Mouse (Mus musculus) forebrain, embryonic 11.5 days (tissue): Measurements from ENCODE around the gene Inpp1. TPM values are rescaled to one million over a fixed set of nuclear protein-coding genes. Genes with fewer than 3 reads are reported as not detected.
A peak's percentile ranks its signal among the peaks of the same experiment; 100 is the strongest.

ENCODE experiments used
- ATAC-seq: fragments of 200-750 bp; cut with Nextera tagmentation; replicated peaks from 2 replicates; pipeline ENCODE4 v1.8.0; 2017; ENCODE audit warnings: moderate TSS enrichment; ENCODE audit not compliant: low FRiP score
- DNase-seq: peaks from one replicate; pipeline ENCODE4 v3.0.0-alpha.2; 2017; ENCODE audit warnings: low spot score
- H3K27ac ChIP-seq: fragments of 300-500 bp; sonication (generic); 2 replicates; pipeline ENCODE4 v1.5.1; 2014; ENCODE audit warnings: low read depth, low read length
- H3K27me3 ChIP-seq: fragments of 300-500 bp; sonication (generic); 2 replicates; pipeline ENCODE4 v1.6.1; 2014; ENCODE audit warnings: mild to moderate bottlenecking, low read length, mixed read lengths; ENCODE audit not compliant: control insufficient read depth, insufficient read depth
- H3K36me3 ChIP-seq: fragments of 300-500 bp; sonication (generic); 2 replicates; pipeline ENCODE4 v1.6.1; 2014; ENCODE audit warnings: mild to moderate bottlenecking, low read length, moderate library complexity, mixed read lengths; ENCODE audit not compliant: control insufficient read depth, insufficient read depth
- H3K4me1 ChIP-seq: fragments of 300-500 bp; sonication (generic); replicated peaks from 2 replicates; pipeline ENCODE4 v1.6.1; 2014; ENCODE audit warnings: low read length, mixed read lengths; ENCODE audit not compliant: control insufficient read depth, insufficient read depth
- H3K4me2 ChIP-seq: fragments of 300-500 bp; sonication (generic); 2 replicates; pipeline ENCODE4 v1.6.1; 2014; ENCODE audit warnings: low read depth, mild to moderate bottlenecking, low read length, moderate library complexity, mixed read lengths; ENCODE audit not compliant: severe bottlenecking
- H3K4me3 ChIP-seq: fragments of 300-500 bp; sonication (generic); 2 replicates; pipeline ENCODE4 v1.5.1; 2014; ENCODE audit warnings: low read depth, low read length
- H3K9ac ChIP-seq: fragments of 300-500 bp; sonication (generic); 2 replicates; pipeline ENCODE4 v1.6.1; 2014; ENCODE audit warnings: low read length
- H3K9me3 ChIP-seq: fragments of 300-500 bp; sonication (generic); 2 replicates; pipeline ENCODE4 v1.6.1; 2016; ENCODE audit warnings: low read length, mixed read lengths; ENCODE audit not compliant: control insufficient read depth
- WGBS: fragments of 180-500 bp; shearing (Covaris S2); extraction: QIAGEN DNeasy Blood & Tissue Kit; methylation state at CpG from one replicate; pipeline ENCODE4 v1.1.7; 2014; 5-methylcytosine and 5-hydroxymethylcytosine counted together
- polyA plus RNA-seq: library from polyadenylated mRNA; unstranded; fragments of >200 nt; fragmentation: Nextera tagmentation; extraction: Ambion mirVana; gene quantifications from 2 replicates; pipeline ENCODE4 v1.2.1, GENCODE M21; 2014

The Inpp1 gene
- polyA plus RNA-seq, 1 experiment from 2014 or later = 13.8 TPM

- Histone ChIP-seq H3K4me3 (no peak overlapping the region), H3K9me3 (no peaks in the 10 kb centered on the region), H3K4me1 (no peaks in the 10 kb centered on the region), H3K4me2 (no peak overlapping the region), H3K9ac (no peak overlapping the region), H3K27ac (no peak overlapping the region; the same call in 1 of the 2 replicates), H3K36me3 (no peaks in the 10 kb centered on the region), H3K27me3 (no peaks in the 10 kb centered on the region)
- ATAC-seq (no peak), DNase-seq (no peak)
- WGBS = 77% methylated on average over 1 of the region's 1 CpGs
These were observed 59.3 kb downstream of the Inpp1 start for GRCm38 (mm10) chr1:52758174-52758573.

GRCm38 (mm10) chr1:52754331-52754730 lies 63.2 kb downstream of the Inpp1 start:
- Histone ChIP-seq H3K4me3 (no peak overlapping the region), H3K9ac (no peak overlapping the region), H3K4me1 (no peaks in the 10 kb centered on the region), H3K4me2 (no peak overlapping the region), H3K27me3 (no peaks in the 10 kb centered on the region), H3K36me3 (no peaks in the 10 kb centered on the region), H3K27ac (no peak overlapping the region), H3K9me3 (no peaks in the 10 kb centered on the region)
- ATAC-seq (no peak), DNase-seq (no peak)
- 90% methylated on average over 1 of the region's 1 CpGs for WGBS

GRCm38 (mm10) chr1:52753828-52754227 lies 63.7 kb downstream of the Inpp1 start:
- Histone ChIP-seq H3K4me2 (no peak overlapping the region), H3K27ac (no peak overlapping the region), H3K27me3 (no peaks in the 10 kb centered on the region), H3K9me3 (no peaks in the 10 kb centered on the region), H3K9ac (no peak overlapping the region), H3K36me3 (no peaks in the 10 kb centered on the region), H3K4me1 (no peaks in the 10 kb centered on the region), H3K4me3 (no peak overlapping the region)
- no peak for DNase-seq
- no peak for ATAC-seq
- WGBS = 82% methylated on average over 2 of the region's 2 CpGs

GRCm38 (mm10) chr1:52752706-52753105 lies 64.8 kb downstream of the Inpp1 start:
- Histone ChIP-seq H3K9me3 (no peaks in the 10 kb centered on the region), H3K27me3 (no peaks in the 10 kb centered on the region), H3K27ac (no peak overlapping the region), H3K4me3 (no peak overlapping the region), H3K4me2 (no peak overlapping the region), H3K36me3 (no peaks in the 10 kb centered on the region), H3K4me1 (no peaks in the 10 kb centered on the region), H3K9ac (no peak overlapping the region)
- DNase-seq (no peak), ATAC-seq (no peak)
- 71% methylated on average over 3 of the region's 3 CpGs for WGBS

- no peak overlapping the region for H3K9ac ChIP-seq
- no peaks in the 10 kb centered on the region for H3K36me3 ChIP-seq
- no peaks in the 10 kb centered on the region for H3K9me3 ChIP-seq
- no peak overlapping the region for H3K4me3 ChIP-seq
- H3K27me3 ChIP-seq = no peaks in the 10 kb centered on the region
- no peak overlapping the region for H3K4me2 ChIP-seq
- DNase-seq (no peak), ATAC-seq (no peak)
- no peak overlapping the region for H3K27ac ChIP-seq
- 82% methylated on average over 1 of the region's 1 CpGs for WGBS
- H3K4me1 ChIP-seq = no peaks in the 10 kb centered on the region
These were observed 65.9 kb downstream of the Inpp1 start for GRCm38 (mm10) chr1:52751634-52752033.

GRCm38 (mm10) chr1:52749978-52750377 lies 67.5 kb downstream of the Inpp1 start:
- Histone ChIP-seq H3K9me3 (no peaks in the 10 kb centered on the region), H3K27ac (no peak overlapping the region), H3K27me3 (no peaks in the 10 kb centered on the region), H3K4me1 (no peaks in the 10 kb centered on the region), H3K9ac (no peak overlapping the region), H3K4me2 (no peak overlapping the region), H3K4me3 (no peak overlapping the region), H3K36me3 (no peaks in the 10 kb centered on the region)
- ATAC-seq (no peak), DNase-seq (no peak)
- WGBS = 91% methylated on average over 1 of the region's 1 CpGs

GRCm38 (mm10) chr1:52748260-52748659 lies 69.2 kb downstream of the Inpp1 start:
- Histone ChIP-seq H3K4me1 (no peaks in the 10 kb centered on the region), H3K36me3 (no peaks in the 10 kb centered on the region), H3K4me3 (no peak overlapping the region), H3K4me2 (no peak overlapping the region), H3K9ac (no peak overlapping the region), H3K27ac (no peak overlapping the region), H3K9me3 (no peaks in the 10 kb centered on the region), H3K27me3 (no peaks in the 10 kb centered on the region)
- ATAC-seq = peak; percentile 36; the same call in 1 of the 2 replicates
- DNase-seq = peak; percentile 66
- 28% methylated on average over 3 of the region's 3 CpGs for WGBS

- Histone ChIP-seq H3K9ac (no peak overlapping the region), H3K4me3 (no peak overlapping the region), H3K27ac (no peak overlapping the region), H3K4me2 (no peak overlapping the region), H3K27me3 (no peaks in the 10 kb centered on the region), H3K4me1 (no peaks in the 10 kb centered on the region), H3K9me3 (no peaks in the 10 kb centered on the region), H3K36me3 (no peaks in the 10 kb centered on the region)
- DNase-seq = no peak
- no peak for ATAC-seq
- 86% methylated on average over 5 of the region's 5 CpGs for WGBS
These were observed 74.9 kb downstream of the Inpp1 start for GRCm38 (mm10) chr1:52742567-52742966.
